In genomic region chr19:21154162-21154561, GRCm38 (mm10) we compare ENCODE assay signal across 15 mouse cellular contexts.
"Had no signal": no experiment of that assay in that cellular context is flagged by ENCODE, and none has a peak within 500 bp of the region (broad histone marks: within the 10 kb centered on the region; RNA-seq: fewer than 3 reads in every experiment).

No protein-coding gene starts in this region.

- H3K4me1 ChIP-seq: limb, embryonic 12.5 days; limb, embryonic 15.5 days had no signal

- H3K27ac ChIP-seq: limb, embryonic 12.5 days; limb, embryonic 15.5 days; liver, embryonic 14.5 days; macrophage had no signal

- H3K27me3 ChIP-seq: limb, embryonic 12.5 days; limb, embryonic 15.5 days had no signal

- H3K9ac ChIP-seq: limb, embryonic 12.5 days; limb, embryonic 15.5 days; liver, embryonic 14.5 days; liver, postnatal 0 days; lung, embryonic 14.5 days had no signal

- H3K4me2 ChIP-seq: limb, embryonic 12.5 days; limb, embryonic 15.5 days; liver, embryonic 11.5 days; lung, embryonic 14.5 days had no signal

- DNase-seq: kidney, adult 9 months; kidney, postnatal 14 days; kidney, postnatal 4 days; left cerebral cortex, postnatal 4 days; liver, postnatal 0 days; lung, embryonic 14.5 days; midbrain, embryonic 14.5 days; thymus, adult 18-20 months; thymus, postnatal 36 days had no signal

- H3K9me3 ChIP-seq: limb, embryonic 12.5 days; limb, embryonic 15.5 days had no signal

- ATAC-seq: liver, postnatal 0 days; lung, postnatal 0 days had no signal

- H3K36me3 ChIP-seq: limb, embryonic 12.5 days; limb, embryonic 15.5 days had no signal

- H3K4me3 ChIP-seq: limb, embryonic 12.5 days; limb, embryonic 15.5 days had no signal
